Mouse (Mus musculus): ENCODE results near the gene Cep350. TPM values are rescaled to one million over a fixed set of nuclear protein-coding genes. Genes with fewer than 3 reads are reported as not detected.
"Not testable (repeated sequence)": the region's sequence is repeated elsewhere in the genome, so short reads cannot be mapped to it uniquely, and the experiment has no call there.

The Cep350 gene
- polyA plus RNA-seq, 1 experiment from 2014 or later: 24.6 TPM

- WGBS (ENCODE audit: missing documents): 1% methylated on average over 44 of the region's 51 CpGs
- H3K27ac ChIP-seq: peak overlapping the region; percentile 51
- peak overlapping the region; percentile 72 for H3K4me3 ChIP-seq (ENCODE audit: inconsistent target)
- peaks cover 53% of the 10 kb centered on the region for H3K79me2 ChIP-seq (ENCODE audit: inconsistent target)
- no peaks in the 10 kb centered on the region for H3K36me3 ChIP-seq (ENCODE audit: inconsistent target)
Measured at GRCm38 (mm10) chr1:155972146-155973067, 648 bp downstream of the Cep350 start.

GRCm38 (mm10) chr1:155949170-155949569, 23.9 kb downstream of the Cep350 start:
- H3K79me2 ChIP-seq (ENCODE audit: inconsistent target): peaks cover 96% of the 10 kb centered on the region
- H3K36me3 ChIP-seq (ENCODE audit: inconsistent target): peaks cover 55% of the 10 kb centered on the region; the same call in 1 of the 2 replicates
- no peak overlapping the region for H3K4me3 ChIP-seq (ENCODE audit: inconsistent target)
- WGBS (ENCODE audit: missing documents): 62% methylated on average over 2 of the region's 2 CpGs
- no peak overlapping the region for H3K27ac ChIP-seq

GRCm38 (mm10) chr1:155944361-155944760, 28.7 kb downstream of the Cep350 start:
- peaks cover 55% of the 10 kb centered on the region for H3K79me2 ChIP-seq (ENCODE audit: inconsistent target)
- no peak overlapping the region for H3K4me3 ChIP-seq (ENCODE audit: inconsistent target)
- H3K36me3 ChIP-seq (ENCODE audit: inconsistent target): peaks cover 59% of the 10 kb centered on the region
- H3K27ac ChIP-seq: no peak overlapping the region
- 82% methylated on average over 2 of the region's 2 CpGs for WGBS (ENCODE audit: missing documents)

- Histone ChIP-seq H3K27ac (no peak overlapping the region), H3K4me3 (ENCODE audit: inconsistent target) (no peak overlapping the region), H3K79me2 (ENCODE audit: inconsistent target) (no peaks in the 10 kb centered on the region), H3K36me3 (ENCODE audit: inconsistent target) (peaks cover 84% of the 10 kb centered on the region)
- WGBS (ENCODE audit: missing documents): 100% methylated on average over 2 of the region's 2 CpGs
Measured at GRCm38 (mm10) chr1:155937416-155937815, 35.6 kb downstream of the Cep350 start.

- H3K27ac ChIP-seq: no peak overlapping the region
- H3K79me2 ChIP-seq (ENCODE audit: inconsistent target): no peaks in the 10 kb centered on the region
- H3K36me3 ChIP-seq (ENCODE audit: inconsistent target): peaks cover 85% of the 10 kb centered on the region
- 100% methylated on average over 2 of the region's 2 CpGs for WGBS (ENCODE audit: missing documents)
- H3K4me3 ChIP-seq (ENCODE audit: inconsistent target): no peak overlapping the region
Measured at GRCm38 (mm10) chr1:155934702-155935101, 38.4 kb downstream of the Cep350 start.

GRCm38 (mm10) chr1:155903561-155903960, 69.5 kb downstream of the Cep350 start:
- Histone ChIP-seq H3K36me3 (ENCODE audit: inconsistent target) (peaks cover 93% of the 10 kb centered on the region), H3K4me3 (ENCODE audit: inconsistent target) (no peak overlapping the region), H3K79me2 (ENCODE audit: inconsistent target) (no peaks in the 10 kb centered on the region), H3K27ac (no peak overlapping the region)
- 97% methylated on average over 3 of the region's 3 CpGs for WGBS (ENCODE audit: missing documents)

- no peaks in the 10 kb centered on the region for H3K79me2 ChIP-seq (ENCODE audit: inconsistent target)
- WGBS (ENCODE audit: missing documents): 88% methylated on average over 7 of the region's 8 CpGs
- H3K27ac ChIP-seq: no peak overlapping the region
- no peak overlapping the region for H3K4me3 ChIP-seq (ENCODE audit: inconsistent target)
- peaks cover 92% of the 10 kb centered on the region for H3K36me3 ChIP-seq (ENCODE audit: inconsistent target)
Measured at GRCm38 (mm10) chr1:155901348-155901747, 71.7 kb downstream of the Cep350 start.

GRCm38 (mm10) chr1:155894382-155894781, 78.7 kb downstream of the Cep350 start:
- H3K4me3 ChIP-seq (ENCODE audit: inconsistent target): no peak overlapping the region
- H3K27ac ChIP-seq: no peak overlapping the region
- 95% methylated on average over 10 of the region's 10 CpGs for WGBS (ENCODE audit: missing documents)
- H3K79me2 ChIP-seq (ENCODE audit: inconsistent target): no peaks in the 10 kb centered on the region
- H3K36me3 ChIP-seq (ENCODE audit: inconsistent target): peaks cover 95% of the 10 kb centered on the region

- Histone ChIP-seq H3K36me3 (ENCODE audit: inconsistent target) (peaks cover 87% of the 10 kb centered on the region), H3K79me2 (ENCODE audit: inconsistent target) (no peaks in the 10 kb centered on the region), H3K4me3 (ENCODE audit: inconsistent target) (no peak overlapping the region), H3K27ac (no peak overlapping the region)
- 94% methylated on average over 2 of the region's 2 CpGs for whole genome bisulfite sequencing (ENCODE audit: missing documents)
Measured at GRCm38 (mm10) chr1:155886846-155887245, 86.2 kb downstream of the Cep350 start.

- H3K27ac ChIP-seq: not testable (repeated sequence)
- peaks cover 80% of the 10 kb centered on the region for H3K36me3 ChIP-seq (ENCODE audit: inconsistent target)
Measured at GRCm38 (mm10) chr1:155882646-155883231, 90.3 kb downstream of the Cep350 start.

GRCm38 (mm10) chr1:155879596-155879995, 93.5 kb downstream of the Cep350 start:
- peaks cover 80% of the 10 kb centered on the region for H3K36me3 ChIP-seq (ENCODE audit: inconsistent target)
- no peak overlapping the region for H3K27ac ChIP-seq
- H3K4me3 ChIP-seq (ENCODE audit: inconsistent target): no peak overlapping the region
- no peaks in the 10 kb centered on the region for H3K79me2 ChIP-seq (ENCODE audit: inconsistent target)
- 84% methylated on average over 3 of the region's 3 CpGs for WGBS (ENCODE audit: missing documents)

More at GRCm38 (mm10) chr1:155882646-155883231, 90.3 kb downstream of the Cep350 start:
- not testable (repeated sequence) for H3K4me3 ChIP-seq (ENCODE audit: inconsistent target); H3K79me2 ChIP-seq (ENCODE audit: inconsistent target)
- WGBS (ENCODE audit: missing documents): 94% methylated on average over 3 of the region's 3 CpGs

- Histone ChIP-seq H3K27ac (no peak overlapping the region), H3K4me3 (ENCODE audit: inconsistent target) (no peak overlapping the region), H3K36me3 (ENCODE audit: inconsistent target) (peaks cover 83% of the 10 kb centered on the region), H3K79me2 (ENCODE audit: inconsistent target) (no peaks in the 10 kb centered on the region)
- WGBS (ENCODE audit: missing documents): 47% methylated on average over 4 of the region's 4 CpGs
Measured at GRCm38 (mm10) chr1:155862967-155863366, 110.1 kb downstream of the Cep350 start.

- H3K79me2 ChIP-seq (ENCODE audit: inconsistent target): no peaks in the 10 kb centered on the region
- no peak overlapping the region for H3K27ac ChIP-seq
- peaks cover 81% of the 10 kb centered on the region for H3K36me3 ChIP-seq (ENCODE audit: inconsistent target)
- H3K4me3 ChIP-seq (ENCODE audit: inconsistent target): no peak overlapping the region
- 92% methylated on average over 7 of the region's 7 CpGs for WGBS (ENCODE audit: missing documents)
Measured at GRCm38 (mm10) chr1:155854926-155855702, 117.9 kb downstream of the Cep350 start.

- H3K4me3 ChIP-seq (ENCODE audit: inconsistent target): no peak overlapping the region
- no peak overlapping the region for H3K27ac ChIP-seq
- peaks cover 80% of the 10 kb centered on the region for H3K36me3 ChIP-seq (ENCODE audit: inconsistent target)
- 95% methylated on average over 5 of the region's 5 CpGs for WGBS (ENCODE audit: missing documents)
- no peaks in the 10 kb centered on the region for H3K79me2 ChIP-seq (ENCODE audit: inconsistent target)
Measured at GRCm38 (mm10) chr1:155853009-155853408, 120.0 kb downstream of the Cep350 start.
